Mouse (Mus musculus): Measurements from ENCODE around the gene Arid1b. TPM values are rescaled to one million over a fixed set of nuclear protein-coding genes. Genes with fewer than 3 reads are reported as not detected.

The Arid1b gene
- polyA plus RNA-seq, 1 experiment = 10.8 TPM

DNA sequence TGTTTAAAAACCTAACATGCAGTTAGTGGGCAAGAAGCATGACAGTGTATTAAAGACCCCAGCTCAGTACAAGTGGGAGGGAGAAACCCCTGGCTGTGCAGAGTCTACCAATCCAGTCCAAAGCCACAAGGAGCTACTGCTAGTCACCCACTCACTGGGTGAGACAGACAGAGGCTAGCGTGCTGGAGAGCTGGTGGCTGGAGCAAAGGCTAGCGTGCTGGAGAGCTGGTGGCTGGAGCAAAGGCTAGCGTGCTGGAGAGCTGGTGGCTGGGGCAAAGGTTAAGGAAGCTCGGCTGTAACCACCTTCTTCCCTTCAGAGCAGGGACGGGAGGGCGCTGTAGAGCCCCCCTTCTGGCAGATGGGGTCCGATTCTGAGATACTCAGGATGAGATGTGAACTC is 320.6 kb downstream of the Arid1b start:
- no peak for DNase-seq (ENCODE audit: low spot score)

DNA sequence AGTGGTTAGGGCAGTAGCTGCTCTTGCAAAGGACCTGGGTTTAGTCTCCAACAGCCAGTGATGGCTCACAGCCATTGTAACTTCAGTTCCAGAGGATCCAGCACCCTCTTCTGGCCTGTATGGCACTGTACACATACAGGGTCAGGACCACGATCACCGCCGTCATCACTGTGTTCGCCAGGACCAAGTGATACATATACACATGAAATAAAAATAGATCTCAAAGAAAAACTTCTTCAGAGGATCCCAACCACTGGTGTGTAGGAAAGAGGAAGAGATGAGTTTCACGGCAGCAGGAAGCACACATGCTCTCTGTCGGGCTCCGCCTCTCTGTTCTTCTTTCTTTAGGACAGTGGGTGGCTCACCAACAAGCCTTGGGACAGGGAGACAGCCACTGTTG is 322.4 kb downstream of the Arid1b start:
- DNase-seq (ENCODE audit: low spot score) = no peak

DNA sequence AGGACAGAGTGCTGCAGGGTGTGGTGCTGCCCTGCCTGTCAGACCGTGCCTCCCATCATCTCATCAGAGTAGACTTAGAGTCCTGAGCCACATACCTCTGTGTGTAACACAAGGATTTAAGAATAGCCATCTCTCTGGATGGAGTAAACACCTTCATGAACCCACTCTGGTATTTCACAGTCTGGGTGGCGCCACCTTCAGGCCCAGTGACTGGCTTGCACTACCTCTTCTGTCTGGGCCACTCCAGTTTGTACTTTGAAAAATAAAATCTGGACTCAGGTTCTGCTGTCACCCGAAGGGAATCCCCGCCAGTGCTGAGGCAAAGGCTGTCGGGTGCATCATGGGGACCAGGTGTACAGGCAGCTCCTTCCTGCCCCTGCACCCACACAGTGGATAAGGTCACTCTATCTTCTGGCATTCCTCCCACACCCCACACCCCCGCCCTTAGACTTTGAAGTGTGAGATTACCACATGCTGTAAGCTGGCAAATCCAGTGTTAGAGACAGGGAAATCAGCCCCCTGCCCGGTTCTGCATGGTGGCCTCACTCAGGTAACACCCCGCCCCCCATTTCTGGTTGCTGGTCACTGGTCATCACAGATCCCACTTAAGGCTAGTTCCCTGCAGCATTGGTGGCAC is 327.6 kb downstream of the Arid1b start:
- DNase-seq (ENCODE audit: low spot score) = no peak

DNA sequence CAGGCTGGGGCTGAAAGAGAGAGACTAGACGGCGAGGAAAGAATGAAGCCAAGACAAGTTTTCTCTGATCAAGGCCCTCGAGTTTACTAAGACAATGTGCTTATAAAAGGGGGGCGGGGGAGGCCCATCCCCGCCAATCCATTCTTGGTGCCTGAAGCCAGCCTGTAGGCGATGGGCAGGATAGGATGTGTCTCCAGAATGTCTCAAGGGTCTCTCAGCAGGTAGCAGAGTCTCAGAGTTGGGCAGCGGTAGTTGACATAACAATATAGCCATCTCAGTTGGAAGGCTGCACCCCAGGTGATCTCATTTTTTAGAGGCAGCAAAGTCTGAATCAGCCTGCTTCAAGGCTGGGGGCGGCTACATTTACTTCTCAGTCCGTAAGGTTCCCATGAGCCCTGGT is 328.5 kb downstream of the Arid1b start:
- no peak for DNase-seq (ENCODE audit: low spot score)

DNA sequence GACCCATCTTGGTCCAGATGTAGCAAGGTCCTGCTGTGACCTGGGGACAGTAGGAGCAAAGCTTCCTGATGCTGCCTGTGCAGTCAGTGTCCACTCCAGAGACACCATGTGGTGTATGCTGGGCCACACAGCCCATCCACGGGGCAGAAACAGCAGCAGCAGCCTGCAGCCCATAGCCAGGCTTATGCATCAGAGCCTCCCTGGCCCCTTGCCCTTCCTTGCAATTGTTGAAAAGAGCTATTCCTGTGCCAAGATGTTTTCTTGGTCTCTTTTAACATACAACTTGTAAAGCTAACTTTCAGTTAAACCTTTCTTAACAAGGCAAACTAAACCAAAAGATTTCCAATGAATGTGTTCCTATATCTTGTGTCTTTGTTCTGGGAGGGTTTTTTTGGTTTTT is 329.6 kb downstream of the Arid1b start:
- no peak for DNase-seq (ENCODE audit: low spot score)

DNA sequence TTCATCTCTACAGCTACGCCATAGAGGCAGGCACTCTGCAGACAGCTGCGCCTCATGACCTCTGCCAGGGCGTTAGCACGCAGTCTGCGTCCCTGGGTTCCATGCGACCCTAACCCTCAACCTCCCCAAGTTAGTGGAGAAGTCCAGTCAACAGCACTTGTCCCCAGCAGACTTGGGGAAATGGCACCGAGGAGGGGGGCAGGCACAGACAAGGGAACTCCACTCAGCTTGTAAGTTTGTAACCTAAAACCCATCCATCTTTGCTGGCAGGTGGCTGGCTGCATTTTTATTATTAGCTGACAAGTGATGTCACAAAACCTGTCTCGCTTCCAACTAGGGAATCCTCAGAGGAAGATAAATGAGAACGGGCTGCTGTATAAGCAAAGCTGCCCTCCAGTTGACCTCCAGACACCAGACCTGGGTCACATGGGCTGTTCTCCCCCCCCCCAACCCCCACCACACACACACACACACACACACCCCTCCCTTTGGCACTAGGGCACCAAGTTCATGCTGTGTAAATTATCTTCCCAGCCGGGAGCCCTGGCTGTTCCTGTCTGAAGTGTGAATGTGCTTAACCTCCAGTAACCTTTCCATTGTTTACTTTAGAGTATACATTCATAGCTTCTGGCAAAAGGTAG is 330.2 kb downstream of the Arid1b start:
- no peak for DNase-seq (ENCODE audit: low spot score)

DNA sequence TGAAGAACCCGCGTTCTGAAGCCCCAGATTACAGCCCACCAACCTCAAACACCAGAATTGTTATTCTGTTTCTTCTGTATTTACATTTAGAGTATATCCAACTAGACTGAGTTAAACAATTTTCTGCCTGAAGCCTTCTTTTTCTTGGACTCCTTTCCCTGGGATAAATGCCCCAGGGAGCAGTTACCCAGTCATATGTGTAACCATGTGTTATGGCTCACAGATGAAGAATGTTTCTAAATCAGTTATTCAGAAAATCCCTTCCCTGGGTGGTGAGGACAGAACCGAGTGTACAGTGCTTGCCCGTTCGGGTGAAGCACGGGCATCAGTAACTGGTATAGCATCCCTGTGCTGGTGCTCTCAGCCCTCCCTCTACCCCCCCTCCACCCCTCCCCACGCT is 332.6 kb downstream of the Arid1b start:
- DNase-seq (ENCODE audit: low spot score) = no peak

DNA sequence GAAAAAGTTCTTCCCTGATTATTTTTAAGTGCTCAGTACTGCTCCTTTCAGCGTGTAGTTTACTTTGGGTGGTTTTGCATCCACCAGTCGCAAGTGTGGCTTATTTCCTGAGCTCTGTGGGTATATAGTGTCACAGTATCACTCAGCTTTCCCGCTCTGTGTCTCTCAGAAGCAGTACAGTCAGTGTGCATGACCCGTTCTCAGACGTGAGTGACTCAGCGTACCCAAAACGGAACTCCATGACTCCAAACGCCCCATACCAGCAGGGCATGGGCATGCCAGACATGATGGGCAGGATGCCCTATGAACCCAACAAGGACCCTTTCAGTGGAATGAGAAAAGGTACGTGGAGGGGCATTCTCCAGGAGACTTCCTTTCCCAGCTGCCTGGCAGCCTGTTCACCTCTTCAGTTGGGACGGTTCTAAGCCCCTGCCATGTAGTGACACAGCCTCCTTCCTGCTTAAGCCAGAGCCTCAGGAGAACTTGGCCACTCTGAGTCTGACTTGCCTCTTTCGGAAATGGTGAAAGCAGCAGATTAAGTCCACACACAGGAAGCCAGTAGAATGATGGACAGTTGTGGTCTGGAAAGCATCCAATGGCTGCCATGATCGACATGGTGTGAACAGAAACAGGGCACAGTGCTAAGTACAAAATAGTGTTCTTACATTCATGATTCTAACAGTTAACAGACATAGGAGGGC is 333.5 kb downstream of the Arid1b start:
- no peak for DNase-seq (ENCODE audit: low spot score)

DNA sequence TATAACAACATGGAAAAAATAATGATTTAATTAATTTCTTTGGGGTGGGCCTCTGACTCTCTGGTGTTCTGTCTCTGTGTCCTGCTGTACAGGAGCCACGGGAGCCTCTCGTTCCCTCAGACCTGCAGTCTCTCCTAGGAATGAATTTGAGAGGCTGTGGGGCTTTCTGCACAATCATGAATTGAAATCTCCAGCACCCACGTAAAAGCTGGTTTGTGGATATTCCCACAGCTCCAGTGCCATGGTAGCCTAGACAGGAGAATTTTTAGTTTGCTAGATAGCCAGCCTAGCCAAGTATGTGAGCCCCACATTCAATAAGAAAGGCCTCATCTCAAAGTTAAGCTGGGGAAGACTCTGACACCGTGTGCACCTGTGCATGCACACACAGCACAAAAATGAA is 335.3 kb downstream of the Arid1b start:
- no peak for DNase-seq (ENCODE audit: low spot score)

DNA sequence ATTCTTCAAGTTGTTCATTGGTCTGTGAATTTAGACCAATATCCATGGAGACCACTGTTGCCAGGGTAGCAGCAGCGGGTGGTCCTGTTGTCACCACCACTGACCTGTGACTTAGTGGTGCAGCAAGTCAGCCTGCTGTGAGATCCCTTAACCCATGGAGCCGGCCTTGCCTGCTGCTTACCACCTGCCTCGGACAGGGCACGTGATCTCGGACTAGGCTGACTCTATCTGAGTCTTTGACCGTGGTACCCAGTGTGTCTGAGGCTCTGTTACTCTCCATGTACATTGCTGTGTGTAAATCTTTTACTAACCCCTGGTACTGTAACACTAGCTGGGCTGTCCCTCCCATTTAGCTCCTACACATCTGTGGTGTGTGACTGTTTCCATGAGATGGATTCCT is 335.9 kb downstream of the Arid1b start:
- no peak for DNase-seq (ENCODE audit: low spot score)

DNA sequence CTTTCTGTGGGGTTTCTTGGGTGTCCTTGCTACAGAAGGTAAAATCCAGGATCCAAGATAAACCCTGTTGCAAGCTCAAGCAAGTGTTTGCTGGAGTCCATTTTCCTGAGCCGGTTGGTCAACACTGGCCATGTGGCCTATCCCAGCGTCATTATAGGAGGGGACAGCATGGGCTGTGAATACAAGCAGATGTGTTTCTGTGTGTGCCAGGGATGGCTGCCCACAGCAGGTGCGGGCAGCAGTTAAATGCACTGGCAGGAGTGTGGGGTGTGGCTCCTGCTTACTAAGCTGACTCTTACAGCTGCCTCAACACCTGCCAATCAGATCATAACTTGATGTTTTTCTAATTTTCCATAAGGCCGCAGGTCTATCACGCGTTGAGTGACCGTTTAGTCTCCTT is 336.5 kb downstream of the Arid1b start:
- no peak for DNase-seq (ENCODE audit: low spot score)

DNA sequence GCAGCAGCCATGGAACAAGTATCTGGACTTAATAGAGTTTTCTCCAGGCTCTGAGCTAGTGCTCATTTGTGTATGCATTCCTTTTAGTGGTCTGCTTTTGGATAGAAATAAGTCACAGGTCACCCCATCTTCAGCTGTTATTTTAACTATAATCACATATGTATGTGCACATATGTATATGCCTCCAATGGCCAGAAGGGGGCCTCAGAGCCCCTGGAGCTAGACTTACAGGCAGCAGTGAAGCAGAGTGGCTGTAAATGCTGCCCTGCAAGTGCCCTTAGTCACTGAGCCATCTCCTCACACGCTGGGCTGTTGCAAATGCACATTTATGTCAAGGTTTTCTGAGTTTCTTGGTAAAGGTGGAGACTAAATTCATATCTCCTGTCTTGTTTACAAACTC is 337.3 kb downstream of the Arid1b start:
- no peak for DNase-seq (ENCODE audit: low spot score)

DNA sequence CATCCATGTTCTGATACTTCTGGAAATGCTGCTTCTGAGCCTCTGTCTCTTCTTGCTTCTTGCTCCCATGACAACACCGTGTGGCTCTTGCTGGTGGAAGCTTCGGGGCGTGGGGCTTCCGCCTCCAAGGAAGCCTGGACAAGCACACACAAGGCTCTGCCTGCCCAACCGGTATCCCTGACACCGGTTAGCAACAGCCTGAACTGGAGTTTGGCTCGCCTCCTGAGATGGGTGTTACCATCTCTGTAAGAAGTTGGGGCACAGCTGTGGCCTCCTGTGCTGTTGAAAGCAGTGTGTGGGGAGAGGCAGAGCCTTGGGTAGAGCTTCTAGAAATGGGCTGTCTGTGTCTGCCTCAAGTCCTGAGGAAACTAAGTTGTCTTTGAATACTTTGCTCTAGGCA is 340.4 kb downstream of the Arid1b start:
- no peak for DNase-seq (ENCODE audit: low spot score)

DNA sequence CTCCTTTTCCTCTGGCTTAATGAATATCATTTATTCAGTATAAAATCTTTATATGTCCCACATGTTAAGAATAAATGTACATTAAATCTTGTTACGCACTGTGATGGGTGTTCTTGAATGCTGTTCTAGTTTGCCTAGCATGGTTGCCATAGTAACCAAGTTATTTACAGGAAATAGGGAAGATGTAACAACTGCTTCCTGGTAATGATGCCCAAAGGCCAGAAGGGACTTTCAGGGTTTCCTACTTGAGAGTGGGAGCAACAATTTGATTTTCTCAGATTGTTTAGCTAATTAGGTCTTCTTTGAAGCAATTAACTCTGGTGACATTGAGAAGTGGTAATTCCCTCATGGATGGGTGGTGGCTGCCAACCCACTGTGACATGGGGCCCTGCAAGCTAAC is 350.3 kb downstream of the Arid1b start:
- no peak for DNase-seq (ENCODE audit: low spot score)

DNA sequence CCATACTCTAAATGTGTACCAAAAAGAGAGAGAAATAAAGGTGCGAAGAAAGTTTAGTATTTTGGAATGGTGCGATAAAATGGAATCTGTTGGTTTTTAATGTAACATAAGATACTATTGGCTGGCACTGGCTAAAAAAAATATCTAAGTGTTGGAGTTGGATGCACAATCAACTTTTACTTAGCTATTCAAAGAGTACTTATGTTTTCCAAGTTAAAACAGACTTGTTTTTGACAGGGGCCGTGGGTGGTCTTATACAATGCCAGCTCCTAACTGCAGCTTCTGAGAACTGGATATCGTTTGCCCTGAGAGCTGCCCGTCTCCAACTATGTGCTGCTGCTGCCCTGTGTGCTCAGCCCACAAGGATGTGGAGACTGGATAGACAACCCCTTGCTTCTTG is 351.7 kb downstream of the Arid1b start:
- DNase-seq (ENCODE audit: low spot score) = no peak

DNA sequence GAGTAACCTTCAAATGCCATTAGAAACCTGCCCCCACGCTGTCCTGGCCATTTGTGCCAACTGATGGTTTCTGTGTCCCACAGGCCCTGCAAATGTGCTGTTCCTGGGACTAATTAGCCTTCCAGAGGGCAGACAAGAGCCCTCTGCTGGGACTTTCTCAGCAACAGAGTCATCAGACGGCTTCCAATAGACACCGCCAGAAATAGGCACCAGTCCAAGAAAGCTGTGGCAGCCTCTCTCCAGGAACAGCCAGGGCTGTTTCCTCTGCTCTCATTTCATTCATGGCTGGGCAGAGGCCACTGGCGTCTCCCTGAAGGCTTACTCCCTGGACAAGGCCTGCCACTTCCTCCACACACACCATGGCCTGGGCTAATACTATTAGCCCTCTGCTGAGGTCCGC is 358.8 kb downstream of the Arid1b start:
- no peak for DNase-seq (ENCODE audit: low spot score)

DNA sequence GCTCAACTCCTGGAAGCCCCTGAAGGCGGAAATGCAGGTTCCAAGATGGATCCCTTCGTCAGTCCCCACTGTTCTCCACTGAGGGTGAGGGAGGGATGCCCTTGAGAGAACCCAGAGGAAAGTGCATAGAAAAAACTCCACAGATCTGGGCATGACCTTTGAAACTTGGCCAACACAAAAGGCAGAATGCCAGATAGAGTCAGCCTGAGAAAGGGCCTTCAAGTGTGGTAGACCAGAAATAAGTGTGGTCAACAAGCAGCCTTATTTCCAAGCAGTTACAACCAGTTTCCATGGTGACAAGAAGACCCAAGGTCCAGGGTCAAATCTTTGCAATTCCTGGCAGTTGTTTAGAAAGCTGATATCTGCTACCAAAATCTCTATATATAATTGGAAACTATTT is 366.6 kb downstream of the Arid1b start:
- no peak for DNase-seq (ENCODE audit: low spot score)

DNA sequence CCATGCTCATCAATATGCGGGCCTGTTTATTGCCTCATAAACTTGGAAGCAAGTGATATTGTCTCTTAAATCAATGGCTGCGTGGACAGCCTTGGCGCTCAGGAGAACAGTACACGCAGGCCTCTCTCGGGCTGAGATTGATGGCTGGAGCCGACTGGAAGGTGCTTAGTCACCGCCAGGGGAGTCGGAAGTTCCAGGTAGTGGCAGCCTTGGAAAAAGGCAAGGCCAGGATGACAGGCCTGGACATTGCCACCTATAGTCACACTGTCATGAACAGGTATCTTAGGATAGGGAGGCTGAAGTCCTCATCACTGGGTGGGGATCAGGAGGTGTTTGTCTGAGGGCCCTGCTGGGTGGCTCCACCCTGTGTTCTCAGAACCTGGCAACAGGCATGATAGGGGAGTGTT is 371.9 kb downstream of the Arid1b start:
- no peak for DNase-seq (ENCODE audit: low spot score)

DNA sequence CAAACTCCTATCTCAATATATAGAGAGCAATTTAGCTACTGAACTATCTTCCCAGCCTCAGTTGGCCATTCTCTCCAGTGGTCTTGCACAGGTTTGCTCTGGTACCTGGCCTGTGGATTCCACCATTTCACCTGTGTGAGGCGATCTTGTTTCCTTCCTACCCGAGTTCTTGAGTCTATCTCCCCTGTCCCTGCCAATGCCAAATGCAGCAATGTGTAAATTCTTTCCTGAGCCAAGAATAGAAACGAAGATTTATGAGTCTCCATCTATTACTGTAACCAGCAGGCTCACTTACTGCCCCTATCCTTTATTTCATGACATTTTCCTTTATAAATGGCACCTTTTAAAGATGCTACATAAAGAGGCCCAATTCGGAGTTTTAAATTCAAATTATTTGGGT is 376.9 kb downstream of the Arid1b start:
- DNase-seq (ENCODE audit: low spot score) = no peak

DNA sequence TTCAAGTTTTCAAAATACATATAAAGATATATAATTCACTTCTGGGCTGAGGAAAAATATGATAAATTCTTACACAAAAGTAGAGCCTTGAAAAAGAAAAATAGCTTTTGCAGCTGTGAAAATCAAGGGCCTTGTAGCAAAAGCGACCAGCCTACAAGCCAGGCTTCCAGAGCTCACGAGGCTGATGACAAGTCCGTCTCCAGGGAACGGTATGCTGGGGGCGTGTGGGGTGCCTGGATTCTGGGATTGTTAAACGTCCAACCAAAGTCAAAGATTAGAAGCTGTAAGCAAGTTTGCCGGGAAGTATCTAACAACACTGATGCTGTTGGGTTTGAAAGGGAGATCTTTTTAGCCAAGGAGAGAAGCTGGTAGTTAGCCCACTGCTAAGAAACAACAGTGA is 377.4 kb downstream of the Arid1b start:
- no peak for DNase-seq (ENCODE audit: low spot score)

DNA sequence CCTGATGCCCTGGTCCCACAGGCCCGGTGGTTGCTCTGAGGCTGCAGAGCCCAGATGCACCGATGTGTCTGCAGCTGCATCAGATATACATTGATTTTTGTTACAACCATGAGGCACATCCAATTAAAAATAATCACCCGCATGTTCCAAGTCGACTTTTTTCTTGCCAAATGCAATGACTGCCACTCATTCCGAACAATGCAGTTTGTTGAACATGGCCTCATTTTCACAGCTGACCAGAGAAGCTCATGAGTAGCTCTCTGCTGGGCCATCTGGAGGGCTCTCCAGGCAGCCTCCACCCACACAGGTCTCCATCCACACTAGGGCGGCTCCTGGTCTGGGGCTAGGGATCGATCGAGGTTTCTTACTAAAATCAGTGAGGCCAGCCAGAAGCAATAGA is 378.8 kb downstream of the Arid1b start:
- no peak for DNase-seq (ENCODE audit: low spot score)

DNA sequence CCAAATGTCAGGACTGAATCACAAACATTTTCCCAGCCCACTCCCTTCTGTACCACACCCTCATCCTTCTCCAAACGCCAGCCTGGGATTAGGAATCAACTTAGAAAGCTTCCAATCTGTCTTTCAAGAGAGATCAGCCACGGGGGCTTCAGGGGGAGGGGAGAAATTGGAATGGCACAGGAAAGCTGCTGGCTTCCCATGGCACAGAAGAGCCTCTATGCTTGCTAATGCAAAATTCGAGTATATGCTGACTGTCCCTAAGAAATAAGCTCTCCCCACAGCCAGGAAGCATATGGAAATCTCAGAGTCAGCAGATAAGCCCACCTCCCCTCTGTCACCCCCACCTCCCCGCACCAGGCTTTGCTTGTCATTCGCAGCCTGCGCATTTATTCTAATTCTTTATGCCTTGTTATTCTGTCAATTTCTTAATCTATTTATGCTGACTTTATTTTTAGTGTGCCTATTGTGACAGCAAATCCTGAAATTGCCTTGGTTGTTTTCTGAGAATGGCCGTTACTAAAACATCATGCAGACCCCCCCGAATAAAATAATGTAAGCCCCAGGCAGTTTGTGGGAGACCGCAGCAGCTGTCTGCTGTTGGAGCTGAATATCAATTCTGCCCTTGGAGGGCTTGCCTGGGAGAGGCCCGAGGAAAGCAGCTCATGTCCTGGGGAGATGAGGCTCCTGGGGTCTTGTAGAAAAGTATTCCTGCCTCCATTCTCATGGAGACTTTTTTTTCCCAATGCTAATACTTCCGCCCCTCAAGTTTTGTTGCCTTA is 383.2 kb downstream of the Arid1b start:
- no peak for DNase-seq (ENCODE audit: low spot score)

DNA sequence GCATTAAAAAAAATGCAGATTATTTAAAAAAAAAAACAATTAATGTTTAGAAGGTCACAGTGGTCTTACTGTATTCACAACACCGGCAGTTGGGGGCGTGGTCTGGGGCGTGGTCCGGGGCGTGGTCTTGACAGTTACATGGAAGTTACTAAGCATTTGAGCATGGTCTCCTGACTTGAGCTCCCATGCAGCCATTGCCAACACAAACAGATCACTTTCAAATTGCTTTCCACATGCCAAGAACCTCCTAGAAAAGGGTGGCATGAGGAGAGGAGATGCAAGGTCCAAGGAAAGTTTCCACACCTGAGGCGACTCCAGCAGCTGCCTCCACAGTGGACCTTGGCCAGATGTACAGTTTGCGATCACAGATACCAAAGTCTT is 383.8 kb downstream of the Arid1b start:
- DNase-seq (ENCODE audit: low spot score) = no peak
